19 mouse cellular contexts compared by ENCODE assay signal in genomic region chr6:112738924-112739323, GRCm38 (mm10). TPM values are rescaled to one million over a fixed set of nuclear protein-coding genes. Genes with fewer than 3 reads are reported as not detected.
A peak's percentile ranks its signal among the peaks of the same experiment; 100 is the strongest.
DNase-seq lines count a peak whose midpoint lies in the region; ATAC-seq lines count a peak whose summit lies in the region.
"Had no signal": no experiment of that assay in that cellular context is flagged by ENCODE, and none has a peak within 500 bp of the region (broad histone marks: within the 10 kb centered on the region; RNA-seq: fewer than 3 reads in every experiment).

No protein-coding gene starts in this region.

- H3K9me3 ChIP-seq in forebrain, embryonic 16.5 days (ENCODE audit: control insufficient read depth, low read length), result no peaks in the 10 kb centered on the region
- H3K9me3 ChIP-seq: embryonic facial prominence, embryonic 10.5 days; forebrain, embryonic 15.5 days; hindbrain, embryonic 10.5 days; kidney, embryonic 15.5 days; limb, embryonic 12.5 days had no signal

- no peaks in the 10 kb centered on the region; the same call in 1 of the 2 replicates for H3K4me1 ChIP-seq in forebrain, embryonic 16.5 days (replicated peaks; ENCODE audit: control insufficient read depth, insufficient read depth, low read length)
- H3K4me1 ChIP-seq: embryonic facial prominence, embryonic 10.5 days; hindbrain, embryonic 10.5 days; kidney, embryonic 15.5 days; limb, embryonic 12.5 days had no signal

- no peaks in the 10 kb centered on the region for H3K27me3 ChIP-seq in forebrain, embryonic 16.5 days (replicated peaks; ENCODE audit: control insufficient read depth, insufficient read depth, low read length)
- H3K27me3 ChIP-seq: CH12.LX; forebrain, embryonic 15.5 days; kidney, embryonic 15.5 days; limb, embryonic 12.5 days had no signal

- WGBS in forebrain, embryonic 16.5 days, result 92% methylated on average over 6 of the region's 6 CpGs

- no peak overlapping the region for H3K4me3 ChIP-seq in forebrain, embryonic 16.5 days (replicated peaks; ENCODE audit: low read length)
- H3K4me3 ChIP-seq: embryonic facial prominence, embryonic 10.5 days; erythroblast, embryonic 14.5 days; forebrain, embryonic 15.5 days; hindbrain, embryonic 10.5 days; kidney, embryonic 15.5 days; limb, embryonic 12.5 days had no signal

- no peak overlapping the region for H3K4me2 ChIP-seq in forebrain, embryonic 16.5 days (ENCODE audit: low read length)
- H3K4me2 ChIP-seq: forebrain, embryonic 15.5 days; kidney, embryonic 15.5 days; limb, embryonic 12.5 days had no signal

- no peak overlapping the region for H3K27ac ChIP-seq in forebrain, embryonic 16.5 days (ENCODE audit: low read length)
- H3K27ac ChIP-seq: embryonic facial prominence, embryonic 10.5 days; forebrain, embryonic 15.5 days; hindbrain, embryonic 10.5 days; kidney, embryonic 15.5 days; limb, embryonic 12.5 days had no signal

- ATAC-seq in forebrain, embryonic 16.5 days, result no peak
- ATAC-seq: forebrain, embryonic 15.5 days had no signal

- peaks cover 40% of the 10 kb centered on the region for H3K36me3 ChIP-seq in forebrain, embryonic 16.5 days (ENCODE audit: control insufficient read depth, insufficient read depth)

- peak; percentile 7 for DNase-seq in gastrocnemius, adult 18-20 months (ENCODE audit: low spot score)
- no peak for DNase-seq in gastrocnemius, postnatal 10 days
- peak; percentile 57 for DNase-seq in layer of hippocampus, adult 11-12 months (ENCODE audit: low spot score)
- DNase-seq in layer of hippocampus, postnatal 10 days (ENCODE audit: low spot score in 2 of 2), result no peak
- DNase-seq in B cell, adult 2 months, result peak; percentile 2 to 5
- DNase-seq in layer of hippocampus, postnatal 36 days, result peak; percentile 68 to 70
- DNase-seq in cerebellum, adult 9-10 months, result no peak
- DNase-seq: adrenal gland, postnatal 25 days; cerebellum, postnatal 25 days; lung, adult 2 months; retina, postnatal 1 day had no signal

- no peak overlapping the region for H3K9ac ChIP-seq in forebrain, embryonic 16.5 days (replicated peaks; ENCODE audit: low read depth, low read length)
- H3K9ac ChIP-seq: forebrain, embryonic 15.5 days; kidney, embryonic 15.5 days; limb, embryonic 12.5 days had no signal

RNA-seq across cellular contexts. Expression of gene Rad18, which starts 42.4 kb away (rescaled TPM):
- total RNA-seq in gastrocnemius, adult 18-20 months (2021), result under 1 TPM; 0.78 to 0.94 TPM
- 1 to 10 TPM; 4.1 to 4.8 TPM for total RNA-seq in gastrocnemius, postnatal 10 days (2021)
- 10 to 100 TPM in 1 of 2 experiments, 1 to 10 TPM in 1; 9.3 to 10.7 TPM for total RNA-seq in layer of hippocampus, postnatal 10 days (2021)
- 1 to 10 TPM; 6.1 to 6.9 TPM for total RNA-seq in layer of hippocampus, postnatal 36 days (2021)
- 20.0 and 20.3 TPM in 2 replicates for polyA plus RNA-seq in forebrain, embryonic 16.5 days (2015; fragmentation: Nextera tagmentation; extraction: Ambion mirVana)

Comparison
In these comparisons a context has a peak if more than half of its experiments do, and no peak if none do; other contexts are left out.
1. DNase-seq: peak in gastrocnemius, adult 18-20 months (single experiment), layer of hippocampus, adult 11-12 months (single experiment), B cell, adult 2 months (2 of 2) and layer of hippocampus, postnatal 36 days (2 of 2); none in gastrocnemius, postnatal 10 days (single experiment), layer of hippocampus, postnatal 10 days (0 of 2) and cerebellum, adult 9-10 months (single experiment).